Mouse (Mus musculus) embryo, embryonic 9.5 days (tissue): ENCODE measurements at regions not wholly inside any gene's neighbourhood (a gene's known extent, or its start where the extent isn't known, plus 50 kb on each side); places are given as distances from the start of the nearest gene placed in this dataset.

Source experiments
- DNase-seq: peaks from one replicate; pipeline ENCODE4 v3.0.0-alpha.2; 2017; ENCODE audit errors: extremely low spot score

GRCm38 (mm10) chr10:35654548-35655180, 57.0 kb downstream of the Amd2 start:
- DNase-seq: peak; percentile 1

GRCm38 (mm10) chr10:35649930-35650329, 61.8 kb downstream of the Amd2 start:
- DNase-seq: no peak

- DNase-seq: no peak
Measured at GRCm38 (mm10) chr10:35620853-35621252, 90.8 kb downstream of the Amd2 start.

GRCm38 (mm10) chr10:35586251-35586650, 125.4 kb downstream of the Amd2 start:
- no peak for DNase-seq
